Mouse (Mus musculus) frontal cortex, postnatal 36 days (tissue): ENCODE data around the gene Pigo.

Experiments
- DNase-seq, 2 experiments: peaks; one replicate each; pipeline ENCODE4 v3.0.0; 2022; ENCODE audit warnings: low spot score in 2 of 2

Gene Pigo

GRCm38 (mm10) chr4:43037860-43038566 is 12.4 kb upstream of the Pigo start:
- DNase-seq, result no peak

GRCm38 (mm10) chr4:43036356-43036755 is 10.7 kb upstream of the Pigo start:
- no peak for DNase-seq

- no peak for DNase-seq
These were observed 10.2 kb upstream of the Pigo start for GRCm38 (mm10) chr4:43035851-43036250.

GRCm38 (mm10) chr4:43033481-43033880 is 7.9 kb upstream of the Pigo start:
- DNase-seq, result no peak

GRCm38 (mm10) chr4:43032501-43032900 is 6.9 kb upstream of the Pigo start:
- DNase-seq, result no peak

GRCm38 (mm10) chr4:43031237-43031995 is 5.8 kb upstream of the Pigo start, which contains the start of gene Stoml2:
Gene Stoml2, minus strand, starts transcription at chr4:43031710.
- peak; percentile 91 to 95 for DNase-seq

- no peak for DNase-seq
These were observed 5.2 kb upstream of the Pigo start for GRCm38 (mm10) chr4:43030780-43031230.

GRCm38 (mm10) chr4:43030352-43030751 is 4.7 kb upstream of the Pigo start:
- DNase-seq, result no peak

GRCm38 (mm10) chr4:43029749-43030148 is 4.1 kb upstream of the Pigo start:
- no peak for DNase-seq

GRCm38 (mm10) chr4:43029121-43029520 is 3.5 kb upstream of the Pigo start:
- DNase-seq, result no peak

GRCm38 (mm10) chr4:43024673-43025072 is 946 bp downstream of the Pigo start:
- no peak for DNase-seq

- DNase-seq, result no peak
These were observed 4.3 kb downstream of the Pigo start for GRCm38 (mm10) chr4:43021341-43021740.

GRCm38 (mm10) chr4:43020876-43021275 is 4.7 kb downstream of the Pigo start:
- DNase-seq, result no peak

GRCm38 (mm10) chr4:43019641-43020465 is 5.8 kb downstream of the Pigo start:
- DNase-seq, result no peak

GRCm38 (mm10) chr4:43019176-43019575 is 6.4 kb downstream of the Pigo start:
- no peak for DNase-seq

- DNase-seq, result no peak
These were observed 7.5 kb downstream of the Pigo start for GRCm38 (mm10) chr4:43018156-43018555.

- no peak for DNase-seq
These were observed 13.5 kb downstream of the Pigo start for GRCm38 (mm10) chr4:43012091-43012490.

GRCm38 (mm10) chr4:43010161-43011038 is 15.2 kb downstream of the Pigo start, which contains the start of gene Fancg:
Gene Fancg, minus strand, starts transcription at chr4:43010506.
- DNase-seq, result peak; percentile 85 to 88

- peak in 1 of 2 experiments; percentile 20 for DNase-seq
These were observed 19.9 kb downstream of the Pigo start for GRCm38 (mm10) chr4:43005765-43006164.

GRCm38 (mm10) chr4:43004951-43005350 is 20.7 kb downstream of the Pigo start:
- DNase-seq, result no peak
